Mouse (Mus musculus): ENCODE measurements around the gene Nle1. TPM values are rescaled to one million over a fixed set of nuclear protein-coding genes. Genes with fewer than 3 reads are reported as not detected.

The Nle1 gene
- total and polyA plus RNA-seq, 3 experiments: 97.3 to 103 TPM; not detected in 1

DNA sequence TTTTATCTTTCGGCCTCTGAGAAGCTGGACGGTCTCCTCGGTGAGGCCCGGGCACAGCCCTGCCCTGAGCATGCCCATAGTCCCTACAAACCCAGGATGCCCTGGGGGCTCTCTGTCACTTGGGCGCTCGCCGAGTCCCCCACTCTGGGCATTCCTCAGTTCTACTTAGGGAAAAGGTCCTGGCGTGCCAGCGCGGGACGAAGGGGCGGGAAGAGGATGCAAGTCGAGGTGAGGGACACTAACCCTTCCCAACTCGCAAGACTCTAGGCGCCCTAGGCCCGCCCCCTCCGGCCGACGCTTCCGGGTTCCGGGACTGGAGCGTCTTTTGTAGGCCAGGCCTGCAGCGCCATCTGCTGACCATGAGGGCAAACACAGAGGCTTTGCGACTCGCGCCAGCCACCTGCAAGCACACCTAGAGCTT, 17.9 kb downstream of the Nle1 start, which contains the start of gene Rad51d:
Rad51d (minus strand) TSS at position 273 of the 421 bp plus-strand sequence.
- TF ChIP-seq BHLHE40 (IDR thresholded peaks at IDR 0.05; ENCODE audit: borderline replicate concordance, low read depth, low read length) (0 out of 2 replicates have a peak, but pooled peaks have one; percentile 25), MAX (IDR thresholded peaks at IDR 0.05; ENCODE audit: low read length) (peak; percentile 14; the same call in 1 of the 2 replicates), EP300 (IDR thresholded peaks at IDR 0.05; ENCODE audit: low read depth in 1 of 2, low read length in 2 of 2) (0 out of 4 replicates have a peak, but pooled peaks of 1 of the 2 experiments have one; percentile 26), ZC3H11A (IDR thresholded peaks at IDR 0.05; ENCODE audit: low read depth, low read length) (peak; percentile 94), JUND (IDR thresholded peaks at IDR 0.05; ENCODE audit: low read depth, low read length) (no peak), ELF1 (IDR thresholded peaks at IDR 0.05; ENCODE audit: low read depth, low read length) (peak; percentile 100), RCOR1 (IDR thresholded peaks at IDR 0.05; ENCODE audit: low read depth, low read length) (no peak), NRF1 (IDR thresholded peaks at IDR 0.05; ENCODE audit: insufficient read depth, low read depth, low read length, poor library complexity, severe bottlenecking) (peak; percentile 35; the same call in 1 of the 2 replicates), USF2 (IDR thresholded peaks at IDR 0.05; ENCODE audit: borderline replicate concordance in 1 of 2, insufficient read depth in 1 of 2, low read depth in 1 of 2, low read length in 2 of 2) (no peak), POLR2AphosphoS5 (IDR thresholded peaks at IDR 0.05; ENCODE audit: borderline replicate concordance, low read depth, low read length) (no peak), CTCF (IDR thresholded peaks at IDR 0.05 in 2 of 3, conservative IDR thresholded peaks at IDR 0.05 in 1 of 3; ENCODE audit: control insufficient read depth in 1 of 3, insufficient read depth in 1 of 3, low read depth in 2 of 3, low read length in 3 of 3, poor library complexity in 1 of 3, severe bottlenecking in 1 of 3) (peak; percentile 64 to 100 (median 98)), KAT2A (conservative IDR thresholded peaks at IDR 0.05; ENCODE audit: low read depth, low read length) (no peak), POLR2A (IDR thresholded peaks at IDR 0.05; ENCODE audit: control insufficient read depth in 1 of 2, insufficient read depth in 1 of 2, low read depth in 1 of 2, low read length in 2 of 2, poor library complexity in 1 of 2) (peak; percentile 70 to 92), MAZ (IDR thresholded peaks at IDR 0.05; ENCODE audit: low read depth, low read length) (no peak), HCFC1 (IDR thresholded peaks at IDR 0.05; ENCODE audit: low read depth, low read length) (peak; percentile 82), UBTF (IDR thresholded peaks at IDR 0.05; ENCODE audit: borderline replicate concordance, insufficient read depth, low read depth, low read length) (no peak), E2F4 (IDR thresholded peaks at IDR 0.05; ENCODE audit: borderline replicate concordance, low read depth, low read length) (no peak; the same call in 1 of the 2 replicates), MYC (IDR thresholded peaks at IDR 0.05; ENCODE audit: low read depth, low read length) (peak; percentile 54), ZKSCAN1 (IDR thresholded peaks at IDR 0.05; ENCODE audit: low read depth, low read length) (no peak), ZMIZ1 (IDR thresholded peaks at IDR 0.05; ENCODE audit: low read depth, low read length) (peak; percentile 56), MYB (IDR thresholded peaks at IDR 0.05; ENCODE audit: low read depth, low read length) (no peak), NELFE (IDR thresholded peaks at IDR 0.05; ENCODE audit: low read depth, low read length) (peak; percentile 82), TCF12 (IDR thresholded peaks at IDR 0.05; ENCODE audit: low read depth, low read length) (peak; percentile 45; the same call in 1 of the 2 replicates), TBP (IDR thresholded peaks at IDR 0.05; ENCODE audit: low read depth, low read length) (peak; percentile 91), CHD2 (IDR thresholded peaks at IDR 0.05; ENCODE audit: low read length) (no peak), MEF2A (IDR thresholded peaks at IDR 0.05; ENCODE audit: extremely low read depth, insufficient replicate concordance, low read depth, low read length, poor library complexity, severe bottlenecking) (no peak), SMC3 (IDR thresholded peaks at IDR 0.05; ENCODE audit: low read depth, low read length) (peak; percentile 95), CHD1 (IDR thresholded peaks at IDR 0.05; ENCODE audit: low read depth, low read length) (no peak), POLR2AphosphoS2 (IDR thresholded peaks at IDR 0.05; ENCODE audit: low read length) (peak; percentile 73; the same call in 1 of the 2 replicates), GABPA (IDR thresholded peaks at IDR 0.05; ENCODE audit: low read depth, low read length) (no peak), ZNF384 (IDR thresholded peaks at IDR 0.05; ENCODE audit: low read depth, low read length) (peak; percentile 12; the same call in 1 of the 2 replicates), SIN3A (IDR thresholded peaks at IDR 0.05; ENCODE audit: low read length) (peak; percentile 89), USF1 (IDR thresholded peaks at IDR 0.05; ENCODE audit: low read depth, low read length) (no peak), MAFK (IDR thresholded peaks at IDR 0.05; ENCODE audit: borderline replicate concordance, low read depth, low read length) (no peak), RAD21 (IDR thresholded peaks at IDR 0.05; ENCODE audit: low read depth, low read length) (peak; percentile 99), ETS1 (IDR thresholded peaks at IDR 0.05; ENCODE audit: low read depth, low read length) (no peak), MXI1 (IDR thresholded peaks at IDR 0.05; ENCODE audit: low read depth, low read length) (peak; percentile 53; the same call in 1 of the 2 replicates)
- H3K4me1 ChIP-seq (ENCODE audit: control insufficient read depth in 1 of 2, insufficient read depth in 2 of 2, low read length in 2 of 2): peaks cover 6 to 10% of the 10 kb centered on the region in 2 experiments; a peak in 3 of 4 replicates
- peaks cover 0 to 8% of the 10 kb centered on the region in 2 experiments; a peak in 2 of 4 replicates for H3K36me3 ChIP-seq (ENCODE audit: control insufficient read depth in 1 of 2, insufficient read depth in 2 of 2, low read length in 2 of 2)
- H3K27ac ChIP-seq (ENCODE audit: control insufficient read depth, low read depth, low read length): peak within 1 kb of the TSS; percentile 54
- H3K27me3 ChIP-seq (ENCODE audit: control insufficient read depth in 1 of 2, insufficient read depth in 2 of 2, low read length in 2 of 2): no peaks in the 10 kb centered on the region
- peak within 1 kb of the TSS; percentile 82 for H3K9ac ChIP-seq (ENCODE audit: control insufficient read depth, low read depth, low read length, poor library complexity, severe bottlenecking)
- H3K9me3 ChIP-seq (replicated peaks; ENCODE audit: insufficient read depth, low read length): no peaks in the 10 kb centered on the region
- peaks cover 9% of the 10 kb centered on the region for H3K79me2 ChIP-seq (ENCODE audit: control insufficient read depth, insufficient read depth, low read length, poor library complexity)
- DNase-seq (ENCODE audit: low read depth, low spot score): peak; percentile 99
- H3K4me3 ChIP-seq (ENCODE audit: control insufficient read depth in 1 of 2, insufficient read depth in 1 of 2, low read depth in 2 of 2, low read length in 2 of 2): peak within 1 kb of the TSS; percentile 79 to 82

All from MEL (cell line).